Mouse (Mus musculus) brown adipose tissue, adult 24 weeks (tissue): ENCODE measurements around the gene Zfy2. TPM values are rescaled to one million over a fixed set of nuclear protein-coding genes. Genes with fewer than 3 reads are reported as not detected.

Experiments used
- H3K27ac ChIP-seq: fragments of 200-500 bp; replicated peaks from 2 replicates; pipeline ENCODE4 v1.5.1; 2012; ENCODE audit warnings: low read depth, mild to moderate bottlenecking, low read length
- H3K4me1 ChIP-seq: fragments of 200-500 bp; 2 replicates; pipeline ENCODE4 v1.6.1; 2012; ENCODE audit warnings: low read length, mixed read lengths; ENCODE audit not compliant: control insufficient read depth, insufficient read depth, insufficient read length
- H3K4me3 ChIP-seq: fragments of 200-500 bp; 2 replicates; pipeline ENCODE4 v1.5.1; 2012; ENCODE audit warnings: low read depth, mild to moderate bottlenecking, low read length, moderate library complexity; ENCODE audit not compliant: insufficient read depth
- polyA plus RNA-seq: library from polyadenylated mRNA; stranded (reverse); fragments of >200 nt; gene quantifications from 2 replicates; pipeline ENCODE4 v1.2.4, GENCODE M21; 2012; ENCODE audit not compliant: missing spikeins, insufficient read depth, insufficient read length

Gene Zfy2
- not detected in 2 replicates for polyA plus RNA-seq

GRCm38 (mm10) chrY:2170309-2170708 lies at the start of gene Zfy2:
Gene Zfy2, minus strand, starts transcription at chrY:2170409.
- Histone ChIP-seq H3K4me1 (no peaks in the 10 kb centered on the region), H3K27ac (no peak within 1 kb of the TSS), H3K4me3 (no peak within 1 kb of the TSS)
